Mouse (Mus musculus) liver (tissue): ENCODE data around the gene Gm10439.
"Not testable (repeated sequence)": the region's sequence is repeated elsewhere in the genome, so short reads cannot be mapped to it uniquely, and the experiment has no call there.

Experiments used
- DNase-seq: peaks from one replicate; pipeline ENCODE4 v3.0.0-alpha.2; 2020; ENCODE audit warnings: mixed read lengths

Gene Gm10439

DNA sequence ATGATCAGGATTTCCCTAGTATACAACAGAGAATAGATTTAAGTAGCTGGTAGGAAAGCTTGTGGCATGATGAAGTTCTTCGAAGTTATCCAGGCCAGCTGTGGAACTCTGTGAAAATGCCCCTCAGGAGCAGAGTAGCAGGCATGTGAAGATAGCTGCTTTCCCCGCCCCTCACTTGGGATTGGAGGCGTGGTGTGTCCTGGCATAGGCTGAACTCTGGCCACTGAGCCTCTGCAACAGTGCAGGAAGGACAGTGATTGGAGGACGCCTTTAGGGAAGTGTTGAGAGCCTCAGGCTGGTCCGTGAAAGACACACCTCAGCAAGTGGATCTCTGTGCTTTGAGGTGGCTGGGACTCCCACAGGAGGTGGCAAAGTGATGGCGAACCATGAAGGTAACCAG is at the start of gene Gm10439:
Gene Gm10439, plus strand, starts transcription at position 301 of the 400 bp plus-strand sequence.
- not testable (repeated sequence) for DNase-seq
